Mouse (Mus musculus) thymus, postnatal 4 days (tissue): ENCODE measurements around the gene Slc7a3.

ENCODE experiments used
- DNase-seq: peaks from one replicate; pipeline ENCODE4 v3.0.0; 2021

The Slc7a3 gene

GRCm38 (mm10) chrX:101085920-101086319, at the start of gene Slc7a3:
TSS of gene Slc7a3 (minus strand) at chrX:101086020.
- DNase-seq, result no peak

DNA sequence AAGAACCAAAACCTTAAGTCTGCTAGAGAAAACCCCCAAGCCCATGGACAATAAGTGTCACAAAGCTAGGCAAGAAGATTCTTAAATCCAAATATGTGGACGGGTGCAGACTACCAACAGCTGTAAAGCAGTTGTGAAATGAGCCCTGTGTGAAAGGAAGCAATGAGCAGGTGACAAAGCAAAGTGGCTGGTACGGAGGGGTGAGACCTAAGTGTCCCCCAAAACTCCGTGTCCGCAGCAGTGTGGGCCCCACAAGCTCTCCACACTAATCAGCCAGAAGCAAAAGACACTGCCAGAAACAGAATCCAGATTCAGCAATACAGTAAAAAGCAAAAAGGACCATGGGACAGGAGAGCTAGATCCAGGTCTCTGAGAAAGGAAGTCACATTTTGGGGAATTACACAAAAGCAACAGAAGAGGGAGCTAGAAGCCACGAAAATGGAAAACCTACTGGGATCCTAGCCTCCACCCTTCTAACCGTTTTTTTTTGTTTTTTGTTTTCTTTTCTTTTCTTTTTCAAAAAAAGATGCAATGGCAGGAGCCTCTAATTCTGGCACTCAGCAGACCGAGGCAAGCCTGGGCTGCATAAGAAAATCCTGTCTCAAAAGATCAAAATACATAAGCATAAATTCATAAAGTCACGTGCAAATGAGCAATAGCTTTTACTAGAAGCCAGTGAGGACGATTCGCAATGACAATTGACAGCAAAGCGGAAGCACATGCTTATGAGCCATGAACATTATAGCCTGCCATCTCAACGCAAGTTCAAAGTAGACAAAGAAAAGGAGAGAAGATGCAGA, 46.4 kb upstream of the Slc7a3 start:
- peak; percentile 18 for DNase-seq

- peak; percentile 81 for DNase-seq
These were observed 45.2 kb upstream of the Slc7a3 start for GRCm38 (mm10) chrX:101131001-101131400.

GRCm38 (mm10) chrX:101128559-101128958, 42.7 kb upstream of the Slc7a3 start:
- no peak for DNase-seq

DNA sequence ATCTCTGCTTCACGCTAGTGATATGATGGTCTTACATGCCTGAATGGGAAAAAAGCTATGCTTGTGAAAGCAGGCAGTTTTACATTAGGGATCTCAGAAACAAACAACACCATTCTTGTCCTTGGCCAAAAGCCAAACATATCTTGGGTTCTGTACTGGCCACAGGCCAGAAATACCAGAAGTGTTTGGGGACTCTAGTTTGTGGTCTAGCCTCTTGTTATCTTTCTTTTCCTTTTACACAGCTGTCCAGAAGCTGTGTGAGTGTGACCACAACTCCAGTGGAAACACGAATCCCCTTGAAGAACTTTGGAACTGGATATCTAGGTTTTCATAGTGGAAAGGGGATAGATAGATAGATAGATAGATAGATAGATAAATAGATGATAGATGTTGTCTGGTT, 41.2 kb upstream of the Slc7a3 start:
- no peak for DNase-seq

DNA sequence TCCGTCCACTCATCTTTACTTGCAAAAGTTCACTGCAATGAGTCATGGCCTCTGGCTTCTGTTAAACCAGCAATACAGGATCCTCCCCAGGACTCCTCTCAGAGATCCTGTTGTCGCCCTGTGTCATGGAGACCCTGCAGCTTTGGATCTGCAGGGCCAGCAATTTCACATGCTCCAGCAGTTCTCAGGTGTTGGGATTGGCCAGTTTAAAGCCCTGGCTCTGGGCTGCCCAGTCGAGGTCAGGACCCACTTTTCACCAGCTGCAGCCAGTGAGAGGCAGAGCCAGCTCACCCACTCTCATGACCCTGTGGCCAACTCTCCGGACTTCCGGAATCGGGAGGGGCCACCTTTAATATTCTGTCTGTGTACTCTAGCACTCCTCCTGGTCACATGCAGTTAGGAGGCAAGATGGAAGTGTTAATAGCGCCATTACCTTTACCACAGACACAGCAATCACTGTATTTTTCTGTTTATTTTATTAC, 40.7 kb upstream of the Slc7a3 start:
- DNase-seq, result no peak

GRCm38 (mm10) chrX:101120546-101120945, 34.7 kb upstream of the Slc7a3 start:
- DNase-seq, result no peak

- peak; percentile 8 for DNase-seq
These were observed 609 bp downstream of the Slc7a3 start for GRCm38 (mm10) chrX:101085211-101085610.

- DNase-seq, result no peak
These were observed 1.6 kb downstream of the Slc7a3 start for GRCm38 (mm10) chrX:101084192-101084591.

- no peak for DNase-seq
These were observed 20.6 kb downstream of the Slc7a3 start for GRCm38 (mm10) chrX:101065245-101065644.

DNA sequence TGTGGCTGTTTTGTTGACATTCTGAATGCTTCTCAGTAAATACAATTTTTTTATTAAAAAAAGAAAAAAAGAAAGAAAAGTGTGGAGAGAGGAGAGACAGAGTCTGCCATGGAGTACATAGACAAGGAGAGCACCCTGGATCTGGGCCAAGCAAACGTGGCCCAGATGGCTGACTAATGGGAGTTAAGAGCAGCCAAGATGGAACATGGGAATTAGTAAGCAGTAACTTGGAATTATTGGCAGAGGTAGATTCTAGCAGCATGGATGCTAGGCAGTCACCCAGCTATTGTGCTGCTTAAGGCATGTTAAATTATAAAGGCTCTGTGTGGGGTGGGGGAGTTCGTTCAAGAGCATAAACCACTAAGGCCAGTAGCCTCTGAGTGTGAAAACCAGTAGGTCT, 22.3 kb downstream of the Slc7a3 start:
- DNase-seq, result no peak

DNA sequence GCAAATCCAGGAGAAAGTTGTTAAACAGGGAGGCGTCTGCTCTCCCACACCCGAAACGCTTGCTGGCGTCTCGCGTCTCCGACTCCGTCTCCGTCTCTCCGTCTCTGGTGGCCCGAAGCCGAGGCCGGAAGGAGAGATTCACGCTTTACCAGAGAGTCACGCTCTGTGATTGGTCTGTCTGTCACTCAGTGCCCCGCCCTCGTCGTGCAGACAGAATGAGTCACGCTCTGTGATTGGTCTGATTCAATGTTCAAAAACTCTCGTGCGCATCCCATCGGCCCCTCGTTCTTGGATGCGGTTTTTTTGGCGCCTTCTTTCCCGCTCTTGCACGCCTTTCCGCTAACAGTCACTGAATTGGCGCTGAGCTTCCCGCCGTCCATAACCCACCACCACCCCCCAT, 26.3 kb downstream of the Slc7a3 start, which contains the start of gene Tex11:
Gene Tex11, minus strand, starts transcription at position 127 of the 400 bp plus-strand sequence.
- no peak for DNase-seq
